11 mouse cellular contexts compared by ENCODE assay signal in genomic region chr14:22183195-22183594, GRCm38 (mm10).
A peak's percentile ranks its signal among the peaks of the same experiment; 100 is the strongest.
DNase-seq lines count a peak whose midpoint lies in the region; ATAC-seq and TF ChIP-seq lines count a peak whose summit lies in the region.
"Had no signal": no experiment of that assay in that cellular context is flagged by ENCODE, and none has a peak within 500 bp of the region (broad histone marks: within the 10 kb centered on the region; RNA-seq: fewer than 3 reads in every experiment).

No protein-coding gene starts in this region.

- no peaks in the 10 kb centered on the region for H3K36me3 ChIP-seq in liver, embryonic 16.5 days (ENCODE audit: control insufficient read depth, insufficient read depth)
- H3K36me3 ChIP-seq in thymus, adult 2 months (ENCODE audit: control insufficient read depth, insufficient read depth, low read length), result no peaks in the 10 kb centered on the region
- no peaks in the 10 kb centered on the region for H3K36me3 ChIP-seq in forebrain, embryonic 11.5 days (ENCODE audit: control insufficient read depth, insufficient read depth, low read length)
- H3K36me3 ChIP-seq: limb, embryonic 15.5 days had no signal

- no peak overlapping the region for H3K4me3 ChIP-seq in liver, embryonic 16.5 days (ENCODE audit: low read depth, low read length)
- H3K4me3 ChIP-seq in thymus, adult 2 months (ENCODE audit: control insufficient read depth, insufficient read depth, low read length), result no peak overlapping the region
- H3K4me3 ChIP-seq in forebrain, embryonic 11.5 days (ENCODE audit: low read depth, low read length), result no peak overlapping the region
- H3K4me3 ChIP-seq in gastrocnemius, adult 2 months, result no peak overlapping the region
- H3K4me3 ChIP-seq: limb, embryonic 15.5 days had no signal

- no peaks in the 10 kb centered on the region for H3K4me1 ChIP-seq in liver, embryonic 16.5 days (ENCODE audit: control insufficient read depth, low read depth, low read length)
- H3K4me1 ChIP-seq in thymus, adult 2 months (replicated peaks; ENCODE audit: control insufficient read depth, insufficient read depth, low read length), result peaks cover 3% of the 10 kb centered on the region; the same call in 1 of the 2 replicates
- no peaks in the 10 kb centered on the region for H3K4me1 ChIP-seq in forebrain, embryonic 11.5 days (replicated peaks; ENCODE audit: control insufficient read depth, insufficient read depth, low read length)
- H3K4me1 ChIP-seq: limb, embryonic 15.5 days had no signal

- no peak overlapping the region for H3K4me2 ChIP-seq in liver, embryonic 16.5 days (ENCODE audit: low read depth, low read length)
- no peak overlapping the region for H3K4me2 ChIP-seq in forebrain, embryonic 11.5 days (ENCODE audit: low read depth, low read length, severe bottlenecking)
- H3K4me2 ChIP-seq: limb, embryonic 15.5 days had no signal

- no peak overlapping the region for H3K27ac ChIP-seq in liver, embryonic 16.5 days (ENCODE audit: low read length)
- H3K27ac ChIP-seq in thymus, adult 2 months (ENCODE audit: control insufficient read depth, insufficient read depth, low read length), result no peak overlapping the region
- H3K27ac ChIP-seq in forebrain, embryonic 11.5 days (ENCODE audit: low read depth, low read length), result no peak overlapping the region
- H3K27ac ChIP-seq in gastrocnemius, adult 2 months, result no peak overlapping the region
- H3K27ac ChIP-seq: hindbrain, postnatal 0 days; kidney, postnatal 0 days; limb, embryonic 15.5 days had no signal

- H3K9ac ChIP-seq in liver, embryonic 16.5 days (ENCODE audit: low read depth, low read length), result no peak overlapping the region
- H3K9ac ChIP-seq in forebrain, embryonic 11.5 days (ENCODE audit: low read length), result no peak overlapping the region
- H3K9ac ChIP-seq: limb, embryonic 15.5 days had no signal

- TF ChIP-seq CTCF in thymus, adult 2 months (IDR thresholded peaks at IDR 0.05; ENCODE audit: borderline replicate concordance, control insufficient read depth, extremely low read depth, insufficient read depth, low read length, poor library complexity), result no peak
- no peak for TF ChIP-seq CTCF in gastrocnemius, adult 2 months (IDR thresholded peaks at IDR 0.05)

- ATAC-seq in liver, embryonic 16.5 days (ENCODE audit: low read depth), result 0 out of 2 replicates have a peak, but pooled peaks have one; percentile 30
- no peak for ATAC-seq in forebrain, embryonic 11.5 days (replicated peaks; ENCODE audit: low FRiP score)
- ATAC-seq: hindbrain, postnatal 0 days had no signal

- intact Hi-C loops in gastrocnemius, adult 2 months (cut with DNase I), result no loop called here

- TF ChIP-seq POLR2A in thymus, adult 2 months (IDR thresholded peaks at IDR 0.05; ENCODE audit: control insufficient read depth, extremely low read depth, insufficient read depth, low read length, poor library complexity), result no peak

- DNase-seq in CD4-positive, CD25-positive, alpha-beta regulatory T cell, adult 2 months (ENCODE audit: low read depth, low spot score), result peak; percentile 51
- DNase-seq in MEL-GATA-1-ER (ENCODE audit: extremely low read depth, low read depth) (peak; percentile 89), MN1 (ENCODE audit: low spot score) (no peak)
- peak; percentile 49 for DNase-seq in thymus, adult 2 months
- no peak for DNase-seq in forebrain, embryonic 11.5 days (ENCODE audit: low spot score)
- no peak for DNase-seq in gastrocnemius, adult 2 months
- DNase-seq: layer of hippocampus, postnatal 36 days had no signal

- H3K9me3 ChIP-seq in liver, embryonic 16.5 days (replicated peaks; ENCODE audit: control insufficient read depth, low read length), result no peaks in the 10 kb centered on the region
- H3K9me3 ChIP-seq in forebrain, embryonic 11.5 days (ENCODE audit: control insufficient read depth, low read length), result no peaks in the 10 kb centered on the region
- H3K9me3 ChIP-seq: limb, embryonic 15.5 days had no signal

- H3K27me3 ChIP-seq in liver, embryonic 16.5 days (ENCODE audit: control insufficient read depth, insufficient read depth, low read depth, low read length), result no peaks in the 10 kb centered on the region
- no peaks in the 10 kb centered on the region for H3K27me3 ChIP-seq in thymus, adult 2 months (ENCODE audit: control insufficient read depth, insufficient read depth, low read length)
- H3K27me3 ChIP-seq in forebrain, embryonic 11.5 days (ENCODE audit: control insufficient read depth, insufficient read depth, low read length), result no peaks in the 10 kb centered on the region
- H3K27me3 ChIP-seq: limb, embryonic 15.5 days had no signal

- 14% methylated on average over 3 of the region's 3 CpGs for WGBS in liver, embryonic 16.5 days (ENCODE audit: insufficient replicate concordance)
- WGBS in thymus, adult 2 months, result 17% methylated on average over 3 of the region's 3 CpGs
- 80% methylated on average over 3 of the region's 3 CpGs for WGBS in forebrain, embryonic 11.5 days

Comparison
In these comparisons a context has a peak if more than half of its experiments do, and no peak if none do; other contexts are left out.
1. DNase-seq: peak in CD4-positive, CD25-positive, alpha-beta regulatory T cell, adult 2 months (single experiment), MEL-GATA-1-ER (single experiment) and thymus, adult 2 months (single experiment); none in forebrain, embryonic 11.5 days (single experiment), gastrocnemius, adult 2 months (single experiment) and MN1 (single experiment).